Mouse (Mus musculus) telencephalon, adult 2 months (tissue): ENCODE results near the gene Eipr1.

Experiments used
- DNase-seq: peaks from one replicate; pipeline ENCODE4 v3.0.0-alpha.2; 2011; ENCODE audit warnings: low read depth, low spot score

The Eipr1 gene

GRCm38 (mm10) chr12:28817427-28817752 is 65.8 kb downstream of the Eipr1 start:
- peak; percentile 56 for DNase-seq

DNA sequence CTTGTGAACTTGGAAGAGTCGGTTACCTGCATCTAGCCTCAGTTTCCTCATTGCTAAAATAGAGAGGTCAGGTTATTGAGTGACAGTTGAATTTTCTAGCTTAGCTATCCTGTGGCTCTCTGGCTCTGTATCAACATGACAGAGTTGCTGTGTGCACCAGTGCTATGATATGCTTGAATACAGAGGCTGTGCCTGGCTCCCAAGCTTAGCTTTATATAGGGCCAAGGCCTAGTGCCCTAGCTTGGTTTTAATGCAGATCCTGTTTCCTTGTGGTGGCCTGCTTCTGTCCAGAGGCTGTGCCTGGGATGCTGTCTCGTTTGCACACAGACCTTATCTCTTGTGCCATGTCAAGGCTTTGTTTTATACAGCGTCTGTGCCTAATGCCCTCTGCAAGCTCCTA is 66.3 kb downstream of the Eipr1 start:
- DNase-seq = no peak

GRCm38 (mm10) chr12:28823518-28823917 is 71.9 kb downstream of the Eipr1 start:
- no peak for DNase-seq

DNA sequence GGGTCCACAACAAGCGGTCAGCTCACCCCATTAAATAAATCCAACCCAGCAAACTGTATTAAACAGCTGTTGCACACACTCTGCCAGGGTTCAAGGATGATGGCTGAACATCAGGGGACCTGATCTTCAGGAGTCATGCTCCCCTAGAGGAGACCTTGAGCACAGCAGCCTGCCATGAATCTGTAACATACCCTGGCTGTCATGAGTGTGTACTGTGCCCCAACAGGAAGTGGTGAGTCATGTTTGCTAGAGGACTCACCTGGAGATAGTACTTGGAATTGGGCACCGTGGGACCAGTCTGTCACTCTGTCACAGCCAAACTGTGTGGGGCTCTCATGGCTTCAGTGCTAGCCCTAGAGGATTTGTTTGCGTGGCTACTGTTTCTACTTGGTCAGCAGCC is 77.9 kb downstream of the Eipr1 start:
- DNase-seq = no peak

DNA sequence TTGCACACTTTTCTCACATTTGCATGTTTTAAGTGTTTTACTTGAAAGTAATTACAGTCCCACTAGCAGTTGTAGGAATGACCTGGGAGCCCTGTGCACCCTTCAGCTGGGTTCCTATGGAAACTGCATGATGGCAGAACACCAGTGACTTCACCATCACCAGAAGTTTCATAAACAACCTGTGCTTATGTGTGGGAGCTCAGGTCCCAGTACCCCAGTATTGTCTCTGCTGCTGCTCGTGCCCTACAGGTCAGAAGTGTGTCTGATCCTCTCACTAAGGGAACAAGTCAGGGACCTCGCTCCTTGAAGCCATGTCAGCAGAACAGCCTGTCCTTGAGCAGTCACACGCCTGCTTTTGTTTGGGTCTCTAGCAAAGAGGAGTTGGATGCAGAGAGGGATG is 78.9 kb downstream of the Eipr1 start:
- no peak for DNase-seq

DNA sequence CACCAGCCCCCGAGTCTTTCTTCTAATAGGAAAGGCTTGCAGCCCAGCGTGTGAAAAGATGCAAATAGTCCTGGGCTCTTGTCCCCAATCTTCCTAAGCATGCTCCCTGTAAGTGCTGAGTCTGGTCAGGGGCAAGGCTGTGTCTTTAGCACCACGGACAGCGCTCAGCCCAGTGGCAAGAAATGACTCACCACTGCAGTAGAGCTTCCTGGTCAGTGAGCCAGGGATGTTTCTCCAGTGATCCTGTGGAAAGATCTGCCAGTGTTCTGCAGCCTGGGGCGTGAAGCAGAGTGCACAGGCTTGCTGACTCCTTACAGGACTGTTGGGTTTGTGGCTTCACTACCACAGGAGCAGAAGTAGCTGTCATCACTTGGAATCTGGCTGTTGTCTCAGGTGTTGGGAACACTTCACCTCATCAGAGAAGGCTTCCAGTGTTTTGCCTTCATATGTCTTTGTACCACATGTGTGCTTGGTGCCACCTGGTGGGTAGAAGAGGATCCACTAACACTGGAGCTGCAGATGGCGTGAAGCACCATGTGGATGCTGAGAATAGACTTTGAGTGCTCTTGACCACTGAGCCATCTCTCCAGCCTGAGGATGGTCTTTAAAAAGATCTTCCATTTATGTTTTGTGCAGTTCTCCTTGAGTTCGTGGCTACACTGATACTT is 79.6 kb downstream of the Eipr1 start:
- peak; percentile 55 for DNase-seq

GRCm38 (mm10) chr12:28834266-28834665 is 82.7 kb downstream of the Eipr1 start:
- no peak for DNase-seq

GRCm38 (mm10) chr12:28835683-28836082 is 84.1 kb downstream of the Eipr1 start:
- no peak for DNase-seq

DNA sequence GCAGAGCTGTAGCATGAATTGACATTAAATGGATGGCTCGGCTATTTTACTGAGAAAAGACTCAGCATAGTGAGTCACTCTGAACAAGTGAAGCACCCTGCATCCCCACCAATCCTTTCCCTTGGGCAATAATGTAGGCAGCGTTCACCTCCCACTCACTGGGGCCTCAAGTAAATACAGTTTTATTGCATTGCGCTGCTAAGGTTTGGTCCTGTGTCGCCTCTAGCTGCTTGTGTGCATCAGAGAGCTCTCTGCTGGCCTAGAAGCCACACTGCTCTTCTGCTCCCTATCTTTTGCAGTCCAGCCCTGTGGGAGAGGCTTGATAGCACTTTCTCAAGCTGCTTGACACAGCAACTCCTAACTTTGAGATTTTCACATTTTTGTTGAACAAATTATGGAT is 86.7 kb downstream of the Eipr1 start:
- DNase-seq = peak; percentile 66

DNA sequence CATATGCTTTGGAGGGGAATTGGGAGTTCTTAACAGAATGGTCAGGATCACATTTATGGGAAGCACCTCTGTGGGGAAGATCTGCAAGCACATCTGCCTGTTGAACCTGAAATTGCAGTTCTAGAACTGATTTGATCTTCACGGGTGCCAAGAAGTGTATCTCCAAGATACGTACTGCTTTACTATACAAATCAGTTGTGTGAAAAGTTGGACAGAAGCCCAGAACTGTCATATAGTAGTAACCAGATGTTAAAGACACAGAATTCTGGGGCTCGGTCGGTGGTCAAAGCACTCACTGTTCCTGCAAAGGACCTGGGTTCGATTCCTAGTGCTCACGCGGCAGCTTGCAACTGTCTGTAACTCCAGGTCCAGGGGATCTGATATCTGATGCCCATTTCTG is 87.4 kb downstream of the Eipr1 start:
- DNase-seq = no peak

DNA sequence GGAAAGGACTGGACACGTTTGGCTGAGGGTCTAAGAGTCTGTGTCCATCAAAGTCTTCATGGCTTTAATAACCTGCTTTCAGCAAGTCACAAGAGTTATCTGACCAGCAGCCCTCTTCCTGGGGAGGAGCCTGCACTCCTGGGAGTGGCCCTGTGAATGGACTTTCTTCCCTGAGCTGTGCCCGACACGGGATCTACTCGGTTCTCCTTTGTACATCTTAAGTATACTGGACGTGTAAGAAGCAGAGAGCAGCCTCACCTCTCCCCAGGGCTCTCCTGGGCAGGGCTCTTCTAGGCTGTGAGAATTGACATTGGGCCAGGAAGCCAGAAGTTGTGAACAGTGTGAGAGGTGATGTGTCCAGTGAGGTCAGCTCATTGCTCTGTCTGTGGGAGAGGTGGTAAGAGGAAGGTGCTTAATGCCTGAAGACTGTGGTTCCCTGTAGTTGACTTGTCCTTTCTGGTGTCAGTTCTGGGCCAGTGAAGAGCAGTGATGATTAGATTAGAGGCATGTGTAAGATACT is 89.6 kb downstream of the Eipr1 start:
- DNase-seq = no peak

DNA sequence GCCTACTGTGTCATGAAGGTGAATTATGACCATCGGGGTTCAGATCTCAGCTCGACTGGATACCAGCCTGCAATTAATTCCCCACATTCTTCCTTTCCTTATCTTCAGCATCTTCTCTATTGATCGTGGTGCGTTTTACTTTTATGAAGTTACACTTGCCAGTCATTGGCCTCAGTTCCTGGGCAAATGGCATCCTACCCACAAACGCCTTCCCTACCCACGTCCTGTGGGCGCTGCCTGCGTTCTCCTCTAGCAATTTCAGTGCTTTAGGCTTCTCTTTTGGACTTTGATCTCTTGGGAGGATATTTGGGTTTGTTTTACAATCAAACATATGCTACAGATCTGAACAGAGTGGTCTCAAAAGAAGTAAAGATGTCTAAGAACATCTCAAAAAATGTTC is 94.2 kb downstream of the Eipr1 start:
- DNase-seq = no peak

- DNase-seq = no peak
Observed at GRCm38 (mm10) chr12:28847401-28847800, 95.8 kb downstream of the Eipr1 start.

GRCm38 (mm10) chr12:28848726-28849612 is 97.4 kb downstream of the Eipr1 start:
- DNase-seq = no peak

- peak; percentile 50 for DNase-seq
Observed at GRCm38 (mm10) chr12:28859495-28860263, 108.1 kb downstream of the Eipr1 start.

DNA sequence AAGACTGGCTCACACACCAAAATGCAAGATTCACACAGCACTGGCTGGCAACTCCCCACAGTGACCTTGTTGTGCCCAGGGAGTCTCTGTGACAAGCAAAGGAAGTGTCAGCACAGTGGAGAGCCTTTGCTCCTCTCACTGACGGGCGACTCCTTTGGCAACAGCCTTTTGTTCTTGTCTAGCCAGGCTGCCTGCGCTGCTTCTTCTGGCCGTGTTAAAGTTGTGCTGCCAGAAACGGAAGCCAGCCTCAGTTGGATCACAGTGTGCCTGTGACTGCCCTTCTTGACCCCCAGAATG is 108.6 kb downstream of the Eipr1 start:
- no peak for DNase-seq

- peak; percentile 41 for DNase-seq
Observed at GRCm38 (mm10) chr12:28863260-28863659, 111.7 kb downstream of the Eipr1 start.

DNA sequence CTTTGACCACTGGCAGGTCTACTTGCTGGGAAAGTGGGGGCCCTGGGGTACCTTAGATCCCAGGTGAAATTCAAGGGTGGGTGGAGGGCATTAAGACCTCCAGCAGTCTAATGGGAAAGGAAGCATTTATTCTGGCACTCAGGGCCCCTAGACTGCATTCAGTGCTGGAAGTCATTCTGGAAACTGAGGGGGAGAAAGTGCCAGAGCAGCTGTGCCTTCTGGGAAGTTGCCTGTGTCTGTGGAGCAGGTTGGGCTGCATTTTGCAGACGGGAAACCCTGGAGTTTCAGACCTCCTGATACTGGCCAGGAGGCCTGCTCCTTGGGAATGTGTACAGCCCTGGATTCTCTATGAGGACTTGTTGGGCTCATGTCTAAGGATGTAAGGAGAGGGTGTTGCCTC is 114.5 kb downstream of the Eipr1 start:
- no peak for DNase-seq

DNA sequence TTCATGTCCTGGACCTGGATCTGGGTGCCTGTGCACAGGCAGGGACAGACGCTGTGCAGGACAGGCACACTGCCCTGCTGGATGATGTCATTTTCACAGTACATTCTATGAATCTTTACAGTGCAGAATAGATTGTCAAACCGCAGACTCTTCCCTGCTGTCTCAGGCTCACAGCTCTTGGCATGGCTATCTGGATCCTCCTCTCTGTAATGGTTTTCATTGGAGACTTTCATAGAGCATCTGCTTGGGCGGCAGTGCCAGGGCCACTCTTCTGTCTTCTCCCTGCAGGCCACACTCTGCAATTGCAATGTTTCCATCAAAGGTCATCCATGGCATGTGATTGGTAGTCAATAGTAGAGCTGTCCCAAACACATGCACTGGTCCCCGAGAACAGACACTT is 117.2 kb downstream of the Eipr1 start:
- peak; percentile 54 for DNase-seq

GRCm38 (mm10) chr12:28872271-28872670 is 120.7 kb downstream of the Eipr1 start:
- DNase-seq = peak; percentile 96

GRCm38 (mm10) chr12:28874781-28875251 is 123.2 kb downstream of the Eipr1 start:
- no peak for DNase-seq

- no peak for DNase-seq
Observed at GRCm38 (mm10) chr12:28875471-28875870, 123.9 kb downstream of the Eipr1 start.
